In the genomic region with DNA sequence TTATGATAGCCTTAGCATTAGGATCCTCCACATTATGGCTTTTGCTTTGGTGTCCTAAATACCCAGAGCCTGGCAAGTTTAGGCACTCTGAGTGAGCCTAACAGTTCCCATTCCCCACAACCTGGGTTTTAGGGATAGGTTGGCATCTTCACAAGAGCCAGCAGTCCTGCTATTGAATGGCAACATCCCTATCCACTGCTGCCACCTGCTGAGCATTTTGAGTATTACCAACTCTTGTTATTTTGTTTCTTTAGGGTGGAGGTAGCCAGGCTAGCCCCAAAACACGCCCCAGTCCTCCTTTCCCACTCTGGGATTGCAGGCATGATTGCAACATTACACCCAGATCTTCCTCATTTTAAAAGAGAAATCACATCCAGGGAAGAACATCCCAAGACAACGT, we compare ENCODE assay signal across 11 mouse cellular contexts. TPM values are rescaled to one million over a fixed set of nuclear protein-coding genes. Genes with fewer than 3 reads are reported as not detected.
DNase-seq lines count a peak whose midpoint lies in the region; ATAC-seq and TF ChIP-seq lines count a peak whose summit lies in the region.
"Not testable (repeated sequence)": the region's sequence is repeated elsewhere in the genome, so short reads cannot be mapped to it uniquely, and the experiment has no call there.
"Had no signal": no experiment of that assay in that cellular context is flagged by ENCODE, and none has a peak within 500 bp of the region (broad histone marks: within the 10 kb centered on the region; RNA-seq: fewer than 3 reads in every experiment).

No protein-coding gene starts in this region.

- not testable (repeated sequence) for TF ChIP-seq EP300 in CH12.LX (IDR thresholded peaks at IDR 0.05; ENCODE audit: low read length)

- peak; percentile 40; the same call in 1 of the 2 replicates for ATAC-seq in forebrain, embryonic 16.5 days
- peak; percentile 37 to 66; a peak in 2 of 4 replicates for ATAC-seq in hematopoietic stem cell, adult 5-6 weeks (replicated peaks in 1 of 2; ENCODE audit: insufficient read depth in 1 of 2, low FRiP score in 2 of 2, low TSS enrichment in 1 of 2, low read depth in 1 of 2, poor library complexity in 2 of 2, severe bottlenecking in 2 of 2)
- not testable (repeated sequence) for ATAC-seq in limb, embryonic 14.5 days (ENCODE audit: low FRiP score, low read depth)
- peak; percentile 69 for ATAC-seq in midbrain, embryonic 15.5 days (replicated peaks)

- 44% methylated on average over 2 of the region's 2 CpGs for WGBS in forebrain, embryonic 16.5 days
- 27% methylated on average over 2 of the region's 2 CpGs for WGBS in limb, embryonic 14.5 days
- 35% methylated on average over 2 of the region's 2 CpGs for WGBS in midbrain, embryonic 15.5 days

- H3K4me2 ChIP-seq in CH12.LX (ENCODE audit: insufficient read depth, low read depth, poor library complexity, severe bottlenecking); forebrain, embryonic 16.5 days (ENCODE audit: low read length); limb, embryonic 14.5 days (replicated peaks; ENCODE audit: low read depth, low read length, severe bottlenecking); midbrain, embryonic 15.5 days: not testable (repeated sequence)

- H3K36me3 ChIP-seq in CH12.LX (replicated peaks in 1 of 2; ENCODE audit: control insufficient read depth in 1 of 2, insufficient read depth in 1 of 2, low read length in 1 of 2); forebrain, embryonic 16.5 days (ENCODE audit: control insufficient read depth, insufficient read depth); limb, embryonic 14.5 days (ENCODE audit: control insufficient read depth, insufficient read depth, low read length); midbrain, embryonic 15.5 days (replicated peaks): not testable (repeated sequence)

- not testable (repeated sequence) for H3K79me2 ChIP-seq in CH12.LX (replicated peaks; ENCODE audit: control insufficient read depth, extremely low read depth, insufficient read depth, poor library complexity, severe bottlenecking)

- not testable (repeated sequence) for H3K27ac ChIP-seq in CH12.LX (ENCODE audit: insufficient read depth, low read depth); forebrain, embryonic 16.5 days (ENCODE audit: low read length); limb, embryonic 14.5 days (replicated peaks; ENCODE audit: low read depth, low read length); midbrain, embryonic 15.5 days

- TF ChIP-seq RAD21 in CH12.LX (IDR thresholded peaks at IDR 0.05; ENCODE audit: low read depth, low read length): peak; percentile 44

- dilution Hi-C loops in CH12.LX (cut with MboI; ENCODE audit: extremely low pct_ligation_motif_present, extremely low pct_unique_long_range_greater_than_20kb, low sequenced_read_pairs): not testable (repeated sequence)

- TF ChIP-seq POLR2A in CH12.LX (IDR thresholded peaks at IDR 0.05; ENCODE audit: low read depth, low read length); brain, embryonic 14.5 days (IDR thresholded peaks at IDR 0.05; ENCODE audit: borderline replicate concordance, extremely low read depth, insufficient read depth, insufficient read length, poor library complexity, severe bottlenecking); limb, embryonic 14.5 days (IDR thresholded peaks at IDR 0.05; ENCODE audit: borderline replicate concordance, extremely low read depth, insufficient read depth, insufficient read length): not testable (repeated sequence)

- not testable (repeated sequence) for H3K4me3 ChIP-seq in CH12.LX (replicated peaks in 1 of 3; ENCODE audit: low read depth in 2 of 3, low read length in 2 of 3, poor library complexity in 1 of 3); forebrain, embryonic 16.5 days (replicated peaks; ENCODE audit: low read length); limb, embryonic 14.5 days (replicated peaks; ENCODE audit: low read length); midbrain, embryonic 15.5 days

- in situ Hi-C loops in CH12.LX (cut with MboI; ENCODE audit: low pct_ligation_motif_present, low pct_unique_long_range_greater_than_20kb, low sequenced_read_pairs): not testable (repeated sequence)

- H3K9me3 ChIP-seq in CH12.LX (replicated peaks; ENCODE audit: low read length); forebrain, embryonic 16.5 days (ENCODE audit: control insufficient read depth, low read length); limb, embryonic 14.5 days (ENCODE audit: control insufficient read depth, low read length); midbrain, embryonic 15.5 days: not testable (repeated sequence)

- not testable (repeated sequence) for H3K9ac ChIP-seq in CH12.LX (ENCODE audit: insufficient read depth, low read depth); forebrain, embryonic 16.5 days (replicated peaks; ENCODE audit: low read depth, low read length); limb, embryonic 14.5 days (ENCODE audit: low read depth, low read length, severe bottlenecking); midbrain, embryonic 15.5 days

- not testable (repeated sequence) for H3K27me3 ChIP-seq in CH12.LX (replicated peaks); forebrain, embryonic 16.5 days (replicated peaks; ENCODE audit: control insufficient read depth, insufficient read depth, low read length); limb, embryonic 14.5 days (ENCODE audit: control insufficient read depth, insufficient read depth, low read length); midbrain, embryonic 15.5 days (replicated peaks)

- peak in 1 of 2 experiments; percentile 50; a peak in 2 of 4 replicates for TF ChIP-seq CTCF in CH12.LX (conservative IDR thresholded peaks at IDR 0.05 in 1 of 2, IDR thresholded peaks at IDR 0.05 in 1 of 2; ENCODE audit: low read depth in 2 of 2, low read length in 2 of 2)
- peak; percentile 25; the same call in 1 of the 2 replicates for TF ChIP-seq CTCF in brain, embryonic 14.5 days (IDR thresholded peaks at IDR 0.05; ENCODE audit: borderline replicate concordance, extremely low read depth, insufficient read depth, insufficient read length)

- H3K4me1 ChIP-seq in CH12.LX (ENCODE audit: control insufficient read depth in 1 of 2, insufficient read depth in 2 of 2); forebrain, embryonic 16.5 days (replicated peaks; ENCODE audit: control insufficient read depth, insufficient read depth, low read length); limb, embryonic 14.5 days (ENCODE audit: control insufficient read depth, insufficient read depth, low read length); midbrain, embryonic 15.5 days: not testable (repeated sequence)

- DNase-seq in CH12.LX (ENCODE audit: extremely low read depth): not testable (repeated sequence)
- DNase-seq in brain, embryonic 14.5 days (ENCODE audit: low read depth): peak; percentile 42
- DNase-seq in layer of hippocampus, adult 18-20 months (ENCODE audit: low spot score in 2 of 2): peak; percentile 0 to 43
- peak; percentile 23 for DNase-seq in limb, embryonic 14.5 days (ENCODE audit: low spot score)
- DNase-seq in spleen, adult 12 weeks (ENCODE audit: low spot score): peak; percentile 1

TF ChIP-seq in CH12.LX, 34 proteins besides CTCF, POLR2A, EP300 and RAD21:
- peak; percentile 15; the same call in 1 of the 2 replicates for TF ChIP-seq SMC3 (IDR thresholded peaks at IDR 0.05; ENCODE audit: low read depth, low read length)

RNA-seq across cellular contexts. Expression of a gene that starts 14.8 kb away (rescaled TPM):
- not detected in 2 replicates for total RNA-seq in CH12.LX (2012; rRNA removed)
- not detected in 2 replicates for total RNA-seq in CH12.LX (2014; rRNA removed)
- polyA plus RNA-seq in CH12.LX (2012; ENCODE audit: insufficient read length, low read depth): not detected in 2 replicates
- 0.18 and 0.21 TPM in 2 replicates for polyA plus RNA-seq in brain, embryonic 14.5 days (2012; rRNA removed)
- not detected in 2 replicates for polyA plus RNA-seq in forebrain, embryonic 16.5 days (2015; fragmentation: Nextera tagmentation; extraction: Ambion mirVana)
- total RNA-seq in hematopoietic stem cell, adult 5-6 weeks (2017): 0.89 and 26.4 TPM in 2 replicates
- total RNA-seq in layer of hippocampus, adult 18-20 months (2021): not detected
- polyA plus RNA-seq in limb, embryonic 14.5 days (2012; rRNA removed): 0.22 and 0.40 TPM in 2 replicates
- not detected in 2 replicates for polyA plus RNA-seq in limb, embryonic 14.5 days (2014; fragmentation: Nextera tagmentation; extraction: Ambion mirVana)
- not detected in 2 replicates for polyA plus RNA-seq in midbrain, embryonic 15.5 days (2015; fragmentation: Nextera tagmentation; extraction: Ambion mirVana)
- polyA plus RNA-seq: C2C12; heart, embryonic 10.5 days; midbrain, embryonic 12.5 days had no signal
